Mouse (Mus musculus): Measurements from ENCODE around the gene Hoxb7. TPM values are rescaled to one million over a fixed set of nuclear protein-coding genes. Genes with fewer than 3 reads are reported as not detected.

Hoxb7 gene
- polyA plus RNA-seq, 1 experiment = not detected

- 1% methylated on average over 33 of the region's 33 CpGs for WGBS
- no peak overlapping the region for H3K4me3 ChIP-seq (replicated peaks; ENCODE audit: insufficient read depth, low read depth, low read length)
- no peak overlapping the region for H3K27ac ChIP-seq (ENCODE audit: insufficient read depth, low read length)
- DNase-seq = no peak
- TF ChIP-seq CTCF (IDR thresholded peaks at IDR 0.05; ENCODE audit: borderline replicate concordance, insufficient read depth, low read depth, low read length) (no peak), POLR2A (IDR thresholded peaks at IDR 0.05; ENCODE audit: borderline replicate concordance, insufficient read depth, low read length) (no peak)
- H3K27me3 ChIP-seq (ENCODE audit: control insufficient read depth, insufficient read depth, low read length) = peaks cover 11% of the 10 kb centered on the region; the same call in 1 of the 2 replicates
- no peaks in the 10 kb centered on the region for H3K4me1 ChIP-seq (ENCODE audit: control insufficient read depth, insufficient read depth, low read length)
Observed at GRCm38 (mm10) chr11:96263636-96264389, 22.6 kb upstream of the Hoxb7 start.

GRCm38 (mm10) chr11:96264390-96265020 lies 21.9 kb upstream of the Hoxb7 start:
- TF ChIP-seq POLR2A (IDR thresholded peaks at IDR 0.05; ENCODE audit: borderline replicate concordance, insufficient read depth, low read length) (no peak), CTCF (IDR thresholded peaks at IDR 0.05; ENCODE audit: borderline replicate concordance, insufficient read depth, low read depth, low read length) (no peak)
- Histone ChIP-seq H3K4me3 (replicated peaks; ENCODE audit: insufficient read depth, low read depth, low read length) (no peak overlapping the region), H3K4me1 (ENCODE audit: control insufficient read depth, insufficient read depth, low read length) (no peaks in the 10 kb centered on the region), H3K27ac (ENCODE audit: insufficient read depth, low read length) (no peak overlapping the region), H3K27me3 (ENCODE audit: control insufficient read depth, insufficient read depth, low read length) (peaks cover 13% of the 10 kb centered on the region; the same call in 1 of the 2 replicates)
- WGBS = 5% methylated on average over 8 of the region's 8 CpGs
- DNase-seq = no peak

- no peak for TF ChIP-seq POLR2A (IDR thresholded peaks at IDR 0.05; ENCODE audit: borderline replicate concordance, insufficient read depth, low read length)
- no peak for TF ChIP-seq CTCF (IDR thresholded peaks at IDR 0.05; ENCODE audit: borderline replicate concordance, insufficient read depth, low read depth, low read length)
- WGBS = 2% methylated on average over 7 of the region's 7 CpGs
- H3K4me1 ChIP-seq (ENCODE audit: control insufficient read depth, insufficient read depth, low read length) = no peaks in the 10 kb centered on the region
- peaks cover 18% of the 10 kb centered on the region; the same call in 1 of the 2 replicates for H3K27me3 ChIP-seq (ENCODE audit: control insufficient read depth, insufficient read depth, low read length)
- H3K27ac ChIP-seq (ENCODE audit: insufficient read depth, low read length) = no peak overlapping the region
- DNase-seq = no peak
- no peak overlapping the region for H3K4me3 ChIP-seq (replicated peaks; ENCODE audit: insufficient read depth, low read depth, low read length)
Observed at GRCm38 (mm10) chr11:96265954-96266353, 20.5 kb upstream of the Hoxb7 start.

- TF ChIP-seq CTCF (IDR thresholded peaks at IDR 0.05; ENCODE audit: borderline replicate concordance, insufficient read depth, low read depth, low read length) (no peak), POLR2A (IDR thresholded peaks at IDR 0.05; ENCODE audit: borderline replicate concordance, insufficient read depth, low read length) (no peak)
Observed at GRCm38 (mm10) chr11:96267021-96267920, 19.2 kb upstream of the Hoxb7 start.

DNA sequence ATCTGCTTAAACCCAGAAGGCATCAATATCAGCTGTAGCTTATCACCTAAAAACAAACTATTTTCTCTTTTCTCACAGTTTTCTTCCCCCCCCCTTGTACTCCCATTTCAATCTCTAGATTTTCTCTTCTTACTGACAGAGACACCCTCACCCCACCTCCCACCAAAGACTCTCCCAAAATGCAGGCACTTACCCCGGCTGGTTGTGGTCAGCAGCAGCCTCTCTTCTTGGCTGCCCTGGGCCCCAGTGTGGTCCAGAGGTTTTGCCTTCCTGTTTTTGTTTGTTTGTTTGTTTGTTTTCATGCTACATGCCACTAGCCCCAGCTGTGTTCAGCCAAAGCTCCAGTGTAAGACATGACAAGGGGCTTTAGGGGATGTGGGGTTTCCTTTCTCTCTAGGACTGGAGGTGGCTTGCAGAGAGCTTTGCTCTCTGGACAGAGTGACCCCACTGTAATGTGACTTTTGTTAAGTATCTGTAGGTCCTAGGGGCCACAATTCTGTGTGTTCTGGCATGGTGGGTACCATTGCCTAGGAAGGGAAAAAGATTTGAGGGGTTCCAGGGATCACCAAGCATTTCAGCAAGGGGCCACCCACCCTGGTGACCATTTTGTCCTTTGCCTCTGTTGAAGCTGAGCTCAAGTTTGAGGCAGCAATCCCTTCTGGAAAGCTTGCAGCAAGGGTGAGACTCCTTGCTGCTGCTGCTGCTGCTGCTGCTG lies 18.2 kb upstream of the Hoxb7 start:
- DNase-seq = no peak
- TF ChIP-seq POLR2A (IDR thresholded peaks at IDR 0.05; ENCODE audit: borderline replicate concordance, insufficient read depth, low read length) (no peak), CTCF (IDR thresholded peaks at IDR 0.05; ENCODE audit: borderline replicate concordance, insufficient read depth, low read depth, low read length) (no peak)
- Histone ChIP-seq H3K27ac (ENCODE audit: insufficient read depth, low read length) (no peak overlapping the region), H3K4me1 (ENCODE audit: control insufficient read depth, insufficient read depth, low read length) (no peaks in the 10 kb centered on the region), H3K27me3 (ENCODE audit: control insufficient read depth, insufficient read depth, low read length) (peaks cover 17% of the 10 kb centered on the region; the same call in 1 of the 2 replicates), H3K4me3 (replicated peaks; ENCODE audit: insufficient read depth, low read depth, low read length) (no peak overlapping the region)
- 9% methylated on average over 1 of the region's 1 CpGs for WGBS

More at GRCm38 (mm10) chr11:96267021-96267920, 19.2 kb upstream of the Hoxb7 start:
- WGBS = 10% methylated on average over 7 of the region's 7 CpGs
- no peak overlapping the region for H3K27ac ChIP-seq (ENCODE audit: insufficient read depth, low read length)
- H3K27me3 ChIP-seq (ENCODE audit: control insufficient read depth, insufficient read depth, low read length) = peaks cover 18% of the 10 kb centered on the region; the same call in 1 of the 2 replicates
- DNase-seq = no peak
- no peak overlapping the region for H3K4me3 ChIP-seq (replicated peaks; ENCODE audit: insufficient read depth, low read depth, low read length)
- H3K4me1 ChIP-seq (ENCODE audit: control insufficient read depth, insufficient read depth, low read length) = no peaks in the 10 kb centered on the region

GRCm38 (mm10) chr11:96269869-96270268 lies 16.6 kb upstream of the Hoxb7 start:
- Histone ChIP-seq H3K27ac (ENCODE audit: insufficient read depth, low read length) (no peak overlapping the region), H3K4me1 (ENCODE audit: control insufficient read depth, insufficient read depth, low read length) (no peaks in the 10 kb centered on the region), H3K27me3 (ENCODE audit: control insufficient read depth, insufficient read depth, low read length) (peaks cover 15% of the 10 kb centered on the region; the same call in 1 of the 2 replicates), H3K4me3 (replicated peaks; ENCODE audit: insufficient read depth, low read depth, low read length) (no peak overlapping the region)
- TF ChIP-seq CTCF (IDR thresholded peaks at IDR 0.05; ENCODE audit: borderline replicate concordance, insufficient read depth, low read depth, low read length) = no peak
- no peak for TF ChIP-seq POLR2A (IDR thresholded peaks at IDR 0.05; ENCODE audit: borderline replicate concordance, insufficient read depth, low read length)
- no peak for DNase-seq
- WGBS = 3% methylated on average over 19 of the region's 19 CpGs
